Mouse (Mus musculus) liver, embryonic 12.5 days (tissue): ENCODE results near the gene Trim2. TPM values are rescaled to one million over a fixed set of nuclear protein-coding genes. Genes with fewer than 3 reads are reported as not detected.

ENCODE experiments used
- ATAC-seq: fragments of 200-750 bp; cut with Nextera tagmentation; 2 replicates; pipeline ENCODE4 v1.8.0; 2017; ENCODE audit warnings: moderate number of reproducible peaks, mild to moderate bottlenecking, moderate library complexity
- H3K27ac ChIP-seq: fragments of 300-500 bp; sonication (generic); 2 replicates; pipeline ENCODE4 v1.5.1; 2016; ENCODE audit warnings: mild to moderate bottlenecking
- H3K27me3 ChIP-seq: fragments of 300-500 bp; sonication (generic); replicated peaks from 2 replicates; pipeline ENCODE4 v1.6.1; 2016; ENCODE audit warnings: mild to moderate bottlenecking, moderate library complexity
- H3K36me3 ChIP-seq: fragments of 300-500 bp; sonication (generic); 2 replicates; pipeline ENCODE4 v1.6.1; 2016; ENCODE audit warnings: mild to moderate bottlenecking, moderate library complexity
- H3K4me1 ChIP-seq: fragments of 300-500 bp; sonication (generic); 2 replicates; pipeline ENCODE4 v1.6.1; 2016
- H3K4me2 ChIP-seq: fragments of 300-500 bp; sonication (generic); 2 replicates; pipeline ENCODE4 v1.6.1; 2016; ENCODE audit warnings: mild to moderate bottlenecking, moderate library complexity
- H3K4me3 ChIP-seq: fragments of 300-500 bp; sonication (generic); 2 replicates; pipeline ENCODE4 v1.5.1; 2016; ENCODE audit warnings: mild to moderate bottlenecking, moderate library complexity
- H3K9ac ChIP-seq: fragments of 300-500 bp; sonication (generic); 2 replicates; pipeline ENCODE4 v1.6.1; 2016; ENCODE audit warnings: mild to moderate bottlenecking, moderate library complexity
- H3K9me3 ChIP-seq: fragments of 300-500 bp; sonication (generic); replicated peaks from 2 replicates; pipeline ENCODE4 v1.6.1; 2016; ENCODE audit warnings: mild to moderate bottlenecking, moderate library complexity
- WGBS: fragments of 180-500 bp; shearing (Covaris S2); methylation state at CpG from one replicate; pipeline ENCODE4 v1.1.7; 2016; ENCODE audit not compliant: insufficient replicate concordance; 5-methylcytosine and 5-hydroxymethylcytosine counted together
- polyA plus RNA-seq: library from polyadenylated mRNA; unstranded; fragments of >200 nt; fragmentation: Nextera tagmentation; extraction: Ambion mirVana; gene quantifications from 2 replicates; pipeline ENCODE4 v1.2.1, GENCODE M21; 2016

Gene Trim2
- polyA plus RNA-seq, 1 experiment from 2014 or later: 4.0 TPM

DNA sequence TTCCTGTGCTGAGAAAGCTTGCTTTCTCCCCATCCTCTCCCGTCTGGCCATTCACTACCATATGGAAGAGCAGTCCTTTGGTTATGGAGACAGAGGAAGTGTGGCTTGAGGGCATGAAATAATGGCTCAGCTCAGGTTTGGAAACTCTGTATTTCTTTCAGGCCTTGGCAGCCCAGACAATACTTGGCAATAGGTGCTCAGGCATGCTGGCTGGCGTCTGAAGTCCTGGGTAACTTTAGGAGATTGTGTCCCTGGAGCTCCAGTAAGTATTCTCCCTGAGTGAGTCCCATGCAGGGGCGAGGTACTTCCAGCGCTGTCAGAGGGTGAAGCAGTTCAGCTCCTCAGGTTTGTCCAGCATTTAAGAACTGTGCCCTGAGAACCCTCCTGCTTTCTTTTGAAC lies 27.9 kb downstream of the Trim2 start:
- no peak for ATAC-seq
- Histone ChIP-seq H3K4me2 (no peak overlapping the region), H3K27ac (no peak overlapping the region), H3K9ac (no peak overlapping the region), H3K27me3 (peaks cover 25% of the 10 kb centered on the region), H3K4me3 (no peak overlapping the region), H3K4me1 (peaks cover 11% of the 10 kb centered on the region; the same call in 1 of the 2 replicates), H3K9me3 (no peaks in the 10 kb centered on the region), H3K36me3 (no peaks in the 10 kb centered on the region)
- 69% methylated on average over 4 of the region's 4 CpGs for WGBS

DNA sequence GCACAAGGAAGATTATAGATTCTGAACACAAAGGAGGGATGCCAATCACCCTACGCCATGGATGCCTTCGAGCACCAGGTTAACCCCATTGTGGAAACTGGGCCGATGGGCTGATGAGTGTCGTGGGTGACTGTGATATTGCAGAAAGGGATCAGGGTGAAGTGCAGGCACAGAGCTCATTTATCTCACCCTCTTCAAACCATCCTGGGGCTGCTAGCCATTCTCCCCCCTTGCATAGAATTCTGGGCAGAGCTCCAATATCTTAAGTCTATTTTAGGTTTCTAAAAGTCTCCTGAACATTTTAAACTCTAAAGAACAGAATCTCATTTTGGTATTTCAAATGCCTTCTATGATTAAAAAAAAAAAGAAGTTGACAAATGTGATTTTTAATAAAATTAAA lies 31.6 kb downstream of the Trim2 start:
- no peak overlapping the region for H3K27ac ChIP-seq
- H3K27me3 ChIP-seq: 0 out of 2 replicates have a peak, but pooled peaks cover 13% of the 10 kb centered on the region
- whole genome bisulfite sequencing: 80% methylated on average over 4 of the region's 4 CpGs
- ATAC-seq: no peak
- H3K9me3 ChIP-seq: no peaks in the 10 kb centered on the region
- no peak overlapping the region for H3K4me2 ChIP-seq
- no peak overlapping the region for H3K4me3 ChIP-seq
- peaks cover 28% of the 10 kb centered on the region for H3K4me1 ChIP-seq
- no peak overlapping the region for H3K9ac ChIP-seq
- H3K36me3 ChIP-seq: no peaks in the 10 kb centered on the region

DNA sequence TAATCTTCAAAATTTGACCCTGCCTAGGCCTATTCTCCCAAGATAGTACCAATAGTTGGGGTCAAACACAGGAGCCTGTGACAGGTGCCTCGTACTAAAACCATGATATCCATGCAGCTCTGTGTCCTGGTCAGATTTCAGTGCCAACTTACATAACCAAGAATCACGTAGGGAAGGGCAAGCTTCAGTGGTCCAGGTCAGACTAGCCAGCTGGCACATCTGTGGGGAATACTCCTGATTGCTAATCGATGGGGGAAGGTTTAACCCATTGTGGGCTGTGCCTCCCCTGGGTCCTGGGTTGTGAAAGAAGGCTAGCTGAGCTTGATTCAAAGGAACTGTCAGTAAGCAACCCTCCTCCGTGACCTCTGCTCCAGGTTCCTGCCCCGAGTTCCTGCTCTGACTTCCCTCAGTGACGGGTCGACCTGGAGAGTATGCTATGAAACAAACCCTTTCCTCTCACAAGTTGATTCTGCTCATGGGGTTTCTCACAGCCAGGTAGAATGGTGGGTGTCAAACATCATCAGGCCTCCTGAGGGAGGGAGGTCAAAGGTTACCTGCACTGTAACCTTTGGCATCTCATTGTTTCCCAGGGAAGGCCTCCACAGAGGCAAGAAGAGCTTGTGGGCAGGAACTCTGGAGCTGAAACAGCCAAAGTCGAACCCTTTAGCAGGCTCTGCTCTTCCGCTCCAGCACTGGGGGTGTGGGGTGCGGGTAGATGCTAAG lies 34.2 kb downstream of the Trim2 start:
- Histone ChIP-seq H3K9me3 (no peaks in the 10 kb centered on the region), H3K27ac (no peak overlapping the region), H3K9ac (no peak overlapping the region), H3K4me1 (peaks cover 44% of the 10 kb centered on the region), H3K4me2 (no peak overlapping the region), H3K4me3 (no peak overlapping the region), H3K36me3 (no peaks in the 10 kb centered on the region), H3K27me3 (peaks cover 18% of the 10 kb centered on the region; the same call in 1 of the 2 replicates)
- 77% methylated on average over 10 of the region's 10 CpGs for WGBS
- ATAC-seq: no peak

DNA sequence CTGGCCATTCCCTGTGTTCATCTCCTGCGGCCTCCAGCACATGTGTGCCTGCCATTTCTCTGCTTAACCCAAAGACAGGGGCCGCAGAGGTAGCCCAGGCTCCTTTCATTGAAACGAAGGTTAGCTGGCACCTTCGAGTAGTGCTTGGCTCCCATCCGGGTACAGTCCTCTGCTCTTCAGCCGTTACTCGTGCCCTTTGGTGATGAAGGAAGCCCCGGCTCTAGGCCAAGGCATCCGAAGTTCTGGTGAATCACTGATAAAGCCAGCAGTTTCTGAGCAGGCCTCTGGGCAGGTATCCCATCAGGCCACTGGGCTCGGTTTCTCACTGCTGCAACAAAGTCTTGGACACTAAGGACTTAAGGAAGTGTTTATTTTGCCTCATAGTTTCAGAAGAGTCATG lies 34.9 kb downstream of the Trim2 start:
- Histone ChIP-seq H3K27me3 (peaks cover 18% of the 10 kb centered on the region; the same call in 1 of the 2 replicates), H3K9me3 (no peaks in the 10 kb centered on the region), H3K4me3 (no peak overlapping the region), H3K9ac (no peak overlapping the region), H3K4me2 (0 out of 2 replicates have a peak overlapping the region, but pooled peaks have one; percentile 69), H3K4me1 (peaks cover 44% of the 10 kb centered on the region), H3K27ac (peak overlapping the region; percentile 22; the same call in 1 of the 2 replicates), H3K36me3 (no peaks in the 10 kb centered on the region)
- no peak for ATAC-seq
- WGBS: 62% methylated on average over 10 of the region's 10 CpGs

DNA sequence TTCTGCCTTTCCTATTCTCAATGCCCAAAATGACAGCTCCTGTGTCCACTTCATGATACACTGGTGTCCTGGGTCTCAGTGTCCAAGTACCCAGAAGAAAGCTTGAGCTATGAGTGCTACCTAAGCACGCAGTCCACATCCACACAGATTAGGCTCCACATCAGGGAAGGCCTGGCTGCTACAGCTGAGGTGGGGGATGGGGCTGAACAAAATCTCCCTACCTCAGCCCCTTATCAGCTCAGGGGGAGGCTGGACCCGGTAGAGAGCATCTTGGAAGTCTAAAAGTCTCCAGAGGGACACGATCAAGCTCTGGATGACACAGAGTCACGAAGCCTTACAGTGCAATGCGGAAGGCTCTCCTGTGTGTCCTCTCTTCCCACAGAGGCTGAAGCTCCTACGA lies 35.6 kb downstream of the Trim2 start:
- peak overlapping the region; percentile 71 for H3K27ac ChIP-seq
- H3K4me1 ChIP-seq: peaks cover 44% of the 10 kb centered on the region
- WGBS: 42% methylated on average over 6 of the region's 6 CpGs
- H3K9ac ChIP-seq: peak overlapping the region; percentile 49
- H3K9me3 ChIP-seq: no peaks in the 10 kb centered on the region
- peak; percentile 61 for ATAC-seq
- no peak overlapping the region for H3K4me3 ChIP-seq
- H3K4me2 ChIP-seq: peak overlapping the region; percentile 69
- peaks cover 21% of the 10 kb centered on the region; the same call in 1 of the 2 replicates for H3K27me3 ChIP-seq
- H3K36me3 ChIP-seq: no peaks in the 10 kb centered on the region

DNA sequence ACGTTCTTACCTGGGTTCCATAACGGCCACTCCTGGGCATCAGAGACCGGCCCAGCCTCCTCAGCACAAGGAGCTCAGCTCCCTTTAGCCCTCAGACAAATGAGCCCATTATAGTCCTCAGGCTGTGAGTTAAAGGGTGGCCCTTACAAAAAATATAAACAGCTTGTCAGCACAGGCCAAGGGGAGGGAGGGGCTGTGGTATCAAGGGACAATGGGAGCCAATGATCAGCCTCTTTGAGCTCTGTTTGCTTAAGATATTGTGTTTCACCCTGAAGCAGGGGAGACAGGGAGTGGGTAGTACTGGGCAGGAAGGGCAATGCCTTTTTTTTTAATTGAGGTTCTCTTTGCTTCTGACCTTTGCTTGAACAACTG lies 36.1 kb downstream of the Trim2 start:
- H3K4me3 ChIP-seq: peak overlapping the region; percentile 50
- peaks cover 25% of the 10 kb centered on the region; the same call in 1 of the 2 replicates for H3K27me3 ChIP-seq
- WGBS: 33% methylated on average over 3 of the region's 3 CpGs
- no peaks in the 10 kb centered on the region for H3K9me3 ChIP-seq
- H3K27ac ChIP-seq: peak overlapping the region; percentile 71
- H3K4me2 ChIP-seq: peak overlapping the region; percentile 69
- H3K9ac ChIP-seq: peak overlapping the region; percentile 49
- peak; percentile 89 for ATAC-seq
- H3K36me3 ChIP-seq: no peaks in the 10 kb centered on the region
- H3K4me1 ChIP-seq: peaks cover 44% of the 10 kb centered on the region

DNA sequence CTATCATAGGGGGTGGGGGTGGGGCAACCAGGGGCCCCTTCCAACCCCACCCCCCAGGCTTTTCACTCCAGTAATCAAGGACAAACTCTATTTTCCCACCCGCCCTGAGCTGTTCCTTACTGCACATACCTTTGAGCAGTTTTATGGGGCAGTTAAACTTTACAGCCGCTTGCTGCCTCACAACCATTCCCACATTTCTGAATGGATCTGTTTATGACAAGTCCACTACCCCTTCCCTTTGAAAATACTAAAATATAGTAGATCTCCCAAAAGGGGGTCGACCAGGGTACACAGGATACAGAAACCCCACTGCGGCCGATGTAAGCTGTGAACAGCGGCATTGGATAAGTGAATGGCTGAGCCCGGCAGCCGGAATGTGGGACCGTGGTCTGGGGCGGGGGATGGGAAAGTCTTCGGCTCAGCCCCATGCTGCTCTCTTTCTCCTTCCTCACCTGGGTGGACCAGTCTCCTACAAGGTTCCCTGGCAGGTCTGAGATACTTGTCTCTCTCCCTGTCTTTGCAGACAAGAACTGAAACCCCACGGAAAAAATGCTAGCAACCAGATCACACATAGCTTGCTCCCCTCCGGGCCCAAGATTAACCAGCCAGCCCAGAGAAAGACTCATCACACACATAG lies 36.6 kb downstream of the Trim2 start:
- H3K27me3 ChIP-seq: peaks cover 29% of the 10 kb centered on the region; the same call in 1 of the 2 replicates
- peak; percentile 17 for ATAC-seq
- H3K9ac ChIP-seq: peak overlapping the region; percentile 49
- H3K9me3 ChIP-seq: no peaks in the 10 kb centered on the region
- H3K4me3 ChIP-seq: peak overlapping the region; percentile 50
- WGBS: 35% methylated on average over 13 of the region's 13 CpGs
- H3K36me3 ChIP-seq: no peaks in the 10 kb centered on the region
- peak overlapping the region; percentile 71 for H3K27ac ChIP-seq
- H3K4me2 ChIP-seq: peak overlapping the region; percentile 69
- peaks cover 44% of the 10 kb centered on the region for H3K4me1 ChIP-seq

DNA sequence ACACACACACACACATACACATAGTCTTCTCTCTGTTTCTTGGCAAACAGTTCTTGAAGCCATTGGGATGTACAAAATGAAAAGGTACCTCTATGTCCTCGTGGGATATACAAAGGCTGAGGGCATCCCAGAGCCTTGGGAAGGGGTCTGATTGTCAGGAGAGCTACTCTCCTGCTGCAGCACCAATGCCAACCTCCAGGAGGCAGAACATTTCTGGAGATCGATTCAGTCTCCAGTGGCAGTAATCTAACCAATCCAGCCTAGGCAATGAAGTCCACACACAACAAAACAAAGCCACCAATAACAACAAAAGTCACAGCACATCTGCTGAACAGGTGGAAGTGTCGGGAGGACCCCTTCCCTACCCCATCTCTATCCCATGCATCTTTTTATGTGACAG lies 38.2 kb downstream of the Trim2 start:
- WGBS: 43% methylated on average over 3 of the region's 3 CpGs
- no peaks in the 10 kb centered on the region for H3K9me3 ChIP-seq

DNA sequence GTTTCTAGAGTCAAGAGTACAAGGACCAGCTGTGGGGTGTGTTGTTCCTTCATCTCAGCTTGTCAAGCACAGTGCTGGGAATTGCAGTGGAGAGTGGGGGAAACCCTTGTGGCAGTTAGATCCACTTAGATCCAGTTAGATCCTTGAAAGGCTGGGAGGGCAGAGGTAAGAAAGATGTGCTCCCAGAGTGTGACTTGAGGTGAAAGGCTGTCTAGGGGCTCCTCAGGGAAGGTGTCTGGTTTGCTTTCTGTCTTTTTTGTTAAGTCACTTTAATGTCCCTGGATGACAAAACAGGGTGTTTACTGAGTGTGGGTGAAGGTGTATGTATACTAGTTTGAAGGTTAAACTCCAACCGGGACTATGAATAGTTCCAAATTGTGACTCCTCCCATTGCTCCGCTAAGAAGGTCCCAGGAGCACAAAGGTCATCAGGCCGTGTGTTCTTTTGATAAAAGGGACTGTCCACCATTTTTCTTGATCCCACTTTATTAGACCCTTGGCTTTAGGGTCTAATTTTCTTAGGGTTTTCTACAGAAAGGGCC lies 40.2 kb downstream of the Trim2 start:
- H3K9ac ChIP-seq: no peak overlapping the region
- H3K27ac ChIP-seq: no peak overlapping the region
- no peak overlapping the region for H3K4me2 ChIP-seq
- no peak overlapping the region for H3K4me3 ChIP-seq
- H3K27me3 ChIP-seq: peaks cover 45% of the 10 kb centered on the region
- no peaks in the 10 kb centered on the region for H3K9me3 ChIP-seq
- H3K36me3 ChIP-seq: no peaks in the 10 kb centered on the region
- no peak for ATAC-seq
- peaks cover 37% of the 10 kb centered on the region for H3K4me1 ChIP-seq
- WGBS: 74% methylated on average over 3 of the region's 3 CpGs

More for the DNA sequence above, 38.2 kb downstream of the Trim2 start:
- no peak overlapping the region for H3K9ac ChIP-seq
- H3K27me3 ChIP-seq: peaks cover 36% of the 10 kb centered on the region; the same call in 1 of the 2 replicates
- H3K27ac ChIP-seq: no peak overlapping the region
- H3K4me2 ChIP-seq: peak overlapping the region; percentile 69; the same call in 1 of the 2 replicates
- no peaks in the 10 kb centered on the region for H3K36me3 ChIP-seq
- no peak for ATAC-seq
- H3K4me1 ChIP-seq: peaks cover 44% of the 10 kb centered on the region
- H3K4me3 ChIP-seq: no peak overlapping the region

DNA sequence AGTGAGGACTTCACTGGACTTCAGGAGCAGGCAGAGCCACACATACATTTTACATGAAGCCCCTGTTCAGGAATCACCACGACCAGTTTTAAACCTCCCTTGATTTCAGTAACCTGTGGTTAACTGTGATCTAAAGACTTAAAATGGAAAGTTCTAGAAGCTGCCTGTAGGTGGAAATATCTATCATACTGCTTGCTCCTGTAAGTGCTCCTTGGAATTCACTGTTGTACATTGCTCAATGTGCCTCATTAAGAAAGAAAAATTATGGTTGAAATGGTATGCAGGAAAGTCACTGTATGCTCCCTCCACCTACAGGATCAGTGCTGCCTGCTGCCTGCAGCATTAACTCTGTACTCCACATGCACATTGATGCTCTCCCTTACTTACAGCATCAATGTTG lies 41.6 kb downstream of the Trim2 start:
- H3K27ac ChIP-seq: no peak overlapping the region
- 26% methylated on average over 1 of the region's 1 CpGs for WGBS
- no peak for ATAC-seq
- H3K9ac ChIP-seq: no peak overlapping the region
- H3K4me1 ChIP-seq: peaks cover 25% of the 10 kb centered on the region
- H3K36me3 ChIP-seq: no peaks in the 10 kb centered on the region
- H3K9me3 ChIP-seq: no peaks in the 10 kb centered on the region
- no peak overlapping the region for H3K4me2 ChIP-seq
- no peak overlapping the region for H3K4me3 ChIP-seq
- H3K27me3 ChIP-seq: peaks cover 59% of the 10 kb centered on the region

DNA sequence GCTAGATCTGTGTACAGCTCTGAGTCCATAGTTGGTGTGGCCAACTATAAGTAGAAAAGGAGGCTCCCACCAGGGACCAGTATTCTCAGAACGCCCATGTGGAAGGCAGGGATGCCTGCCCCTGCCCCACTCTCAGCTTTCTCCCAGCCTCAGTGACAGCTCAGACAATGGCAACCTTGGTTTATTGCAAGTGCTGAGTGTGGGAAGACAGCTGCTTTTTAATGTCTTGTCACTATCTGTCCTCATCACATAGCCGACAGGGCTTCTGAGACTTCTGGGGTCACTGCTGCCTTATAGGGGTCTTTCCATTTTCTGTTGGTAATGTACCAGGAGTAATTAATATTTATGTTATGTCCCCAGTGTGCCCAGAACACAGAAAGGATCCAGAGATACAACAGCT lies 42.3 kb downstream of the Trim2 start:
- no peak for ATAC-seq

DNA sequence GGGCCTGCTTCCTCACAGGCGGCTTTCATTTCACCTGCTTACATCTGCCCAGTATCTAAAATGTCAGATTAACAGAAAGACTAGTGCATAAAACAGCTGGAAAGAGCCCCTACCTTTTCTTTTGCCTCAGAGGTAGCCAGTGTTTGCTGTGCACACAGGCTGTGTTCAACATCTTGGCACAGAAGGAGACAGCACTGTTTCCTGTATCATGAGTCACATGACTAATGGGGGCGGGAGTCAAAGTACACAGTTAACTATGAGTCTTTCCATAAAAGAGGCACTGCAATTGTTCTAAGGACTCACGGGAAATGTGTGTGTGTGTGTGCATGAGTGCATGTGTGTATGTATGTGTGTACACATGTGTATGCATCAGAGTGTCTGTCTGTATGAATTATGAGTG lies 43.9 kb downstream of the Trim2 start:
- Histone ChIP-seq H3K9ac (no peak overlapping the region), H3K9me3 (no peaks in the 10 kb centered on the region), H3K27ac (no peak overlapping the region), H3K4me3 (no peak overlapping the region), H3K4me1 (peaks cover 31% of the 10 kb centered on the region), H3K36me3 (no peaks in the 10 kb centered on the region), H3K27me3 (peaks cover 67% of the 10 kb centered on the region), H3K4me2 (no peak overlapping the region)
- no peak for ATAC-seq
- WGBS: 54% methylated on average over 3 of the region's 3 CpGs

More for the DNA sequence above, 42.3 kb downstream of the Trim2 start:
- WGBS: 64% methylated on average over 2 of the region's 2 CpGs
- Histone ChIP-seq H3K9ac (no peak overlapping the region), H3K4me2 (no peak overlapping the region), H3K4me1 (peaks cover 25% of the 10 kb centered on the region), H3K4me3 (no peak overlapping the region), H3K36me3 (no peaks in the 10 kb centered on the region), H3K27ac (no peak overlapping the region), H3K27me3 (peaks cover 61% of the 10 kb centered on the region), H3K9me3 (no peaks in the 10 kb centered on the region)
